Mouse (Mus musculus) layer of hippocampus, adult 6 months (tissue): ENCODE measurements around the gene Vstm4. TPM values are rescaled to one million over a fixed set of nuclear protein-coding genes. Genes with fewer than 3 reads are reported as not detected.

Source experiments
- long read RNA-seq, 2 experiments: library from polyadenylated mRNA; unstranded; transcript quantifications; one replicate each; pipeline ENCODE4 v2.0.0; 2019 to 2020
- polyA plus RNA-seq: library from polyadenylated mRNA; unstranded; fragments of <200 nt; fragmentation: Nextera tagmentation; gene quantifications from 2 replicates; pipeline ENCODE4 v1.2.3, GENCODE M21; 2021

The Vstm4 gene
- 2.8 TPM in 2 replicates for polyA plus RNA-seq
- long read RNA-seq, experiment 1, transcript Vstm4-201 (8 exons, 2,745 nt), result major isoform, 7 of 8 reads
- long read RNA-seq, experiment 1, partial matches to known transcripts, result 1 of 8 reads
- long read RNA-seq, experiment 1, other reads (novel, unspliced or antisense), result 0 of 8 reads
- long read RNA-seq, experiment 2, transcript Vstm4-201 (8 exons, 2,745 nt), result major isoform, 20 of 25 reads
- long read RNA-seq, experiment 2, partial matches to known transcripts, result 4 of 25 reads
- long read RNA-seq, experiment 2, other reads (novel, unspliced or antisense), result 1 of 25 reads

GRCm38 (mm10) chr14:32856681-32857328 lies at the start of gene Vstm4:
Gene Vstm4, plus strand, starts transcription at chr14:32856756.

GRCm38 (mm10) chr14:32833847-32834246 lies 22.7 kb upstream of the Vstm4 start, which contains the start of gene Fam170b:
Gene Fam170b, plus strand, starts transcription at chr14:32833962.

Other genes with a start within 250 kb of the Vstm4 start
- 0.03 TPM in 2 replicates for gene 3425401B19Rik, start 171.5 kb upstream of the Vstm4 start, polyA plus RNA-seq
- gene Tmem273, start 70.8 kb upstream of the Vstm4 start, polyA plus RNA-seq, result 0.43 and 0.48 TPM in 2 replicates
- gene Fam170b, start 22.8 kb upstream of the Vstm4 start, polyA plus RNA-seq, result not detected in 2 replicates
- 0.58 and 1.0 TPM in 2 replicates for gene Lrrc18, start 134.6 kb downstream of the Vstm4 start, polyA plus RNA-seq